In genomic region chr11:115904956-115905790, GRCm38 (mm10) we compare ENCODE assay signal across 8 mouse cellular contexts. TPM values are rescaled to one million over a fixed set of nuclear protein-coding genes. Genes with fewer than 3 reads are reported as not detected.
DNase-seq lines count a peak whose midpoint lies in the region; ATAC-seq and TF ChIP-seq lines count a peak whose summit lies in the region.

No protein-coding gene starts in this region.

- H3K27ac ChIP-seq in heart, embryonic 14.5 days (replicated peaks in 1 of 2; ENCODE audit: control insufficient read depth in 1 of 2, insufficient read depth in 1 of 2, low read depth in 2 of 2, low read length in 2 of 2) = peak overlapping the region; percentile 4 to 99; a peak in 2 of 4 replicates
- H3K27ac ChIP-seq in hindbrain, embryonic 13.5 days = no peak overlapping the region
- H3K27ac ChIP-seq in liver, embryonic 12.5 days = peak overlapping the region; percentile 100
- H3K27ac ChIP-seq in forebrain, embryonic 13.5 days = no peak overlapping the region
- H3K27ac ChIP-seq in cerebellum, adult 2 months (ENCODE audit: insufficient read depth, low read length) = no peak overlapping the region

- H3K36me3 ChIP-seq in heart, embryonic 14.5 days (ENCODE audit: control insufficient read depth, insufficient read depth, low read length) = peaks cover 36% of the 10 kb centered on the region
- H3K36me3 ChIP-seq in E14TG2a.4 (ENCODE audit: insufficient read depth, low read length) = peaks cover 63% of the 10 kb centered on the region
- H3K36me3 ChIP-seq in hindbrain, embryonic 13.5 days = peaks cover 21% of the 10 kb centered on the region
- H3K36me3 ChIP-seq in liver, embryonic 12.5 days = peaks cover 73% of the 10 kb centered on the region
- peaks cover 22% of the 10 kb centered on the region; the same call in 1 of the 2 replicates for H3K36me3 ChIP-seq in forebrain, embryonic 13.5 days (ENCODE audit: poor library complexity, severe bottlenecking)

- no peaks in the 10 kb centered on the region for H3K27me3 ChIP-seq in heart, embryonic 14.5 days (ENCODE audit: control insufficient read depth, insufficient read depth, low read length)
- peaks cover 5% of the 10 kb centered on the region; the same call in 1 of the 2 replicates for H3K27me3 ChIP-seq in E14TG2a.4 (ENCODE audit: insufficient read depth, low read length)
- H3K27me3 ChIP-seq in hindbrain, embryonic 13.5 days = no peaks in the 10 kb centered on the region
- no peaks in the 10 kb centered on the region for H3K27me3 ChIP-seq in liver, embryonic 12.5 days (replicated peaks)
- H3K27me3 ChIP-seq in forebrain, embryonic 13.5 days = no peaks in the 10 kb centered on the region
- H3K27me3 ChIP-seq in cerebellum, adult 2 months (ENCODE audit: control insufficient read depth, insufficient read depth, low read length) = no peaks in the 10 kb centered on the region

- peak overlapping the region; percentile 59; the same call in 1 of the 2 replicates for H3K9ac ChIP-seq in heart, embryonic 14.5 days (ENCODE audit: low read length)
- 0 out of 2 replicates have a peak overlapping the region, but pooled peaks have one; percentile 35 for H3K9ac ChIP-seq in hindbrain, embryonic 13.5 days
- peak overlapping the region; percentile 83 for H3K9ac ChIP-seq in liver, embryonic 12.5 days
- no peak overlapping the region for H3K9ac ChIP-seq in forebrain, embryonic 13.5 days

- TF ChIP-seq POLR2A in cerebellum, adult 2 months (IDR thresholded peaks at IDR 0.05; ENCODE audit: borderline replicate concordance, insufficient read depth, low read length) = no peak

- peaks cover 56 to 59% of the 10 kb centered on the region in 2 experiments for H3K4me1 ChIP-seq in heart, embryonic 14.5 days (ENCODE audit: control insufficient read depth in 2 of 2, insufficient read depth in 2 of 2, low read length in 2 of 2)
- H3K4me1 ChIP-seq in E14TG2a.4 (replicated peaks; ENCODE audit: low read depth, low read length) = peaks cover 41% of the 10 kb centered on the region
- H3K4me1 ChIP-seq in hindbrain, embryonic 13.5 days (replicated peaks) = peaks cover 34% of the 10 kb centered on the region
- peaks cover 98% of the 10 kb centered on the region for H3K4me1 ChIP-seq in liver, embryonic 12.5 days
- H3K4me1 ChIP-seq in forebrain, embryonic 13.5 days = 0 out of 2 replicates have a peak, but pooled peaks cover 5% of the 10 kb centered on the region
- no peaks in the 10 kb centered on the region for H3K4me1 ChIP-seq in cerebellum, adult 2 months (ENCODE audit: control insufficient read depth, insufficient read depth, low read length)

- no peak overlapping the region for H3K4me3 ChIP-seq in heart, embryonic 14.5 days (ENCODE audit: control insufficient read depth in 1 of 2, insufficient read depth in 1 of 2, low read depth in 1 of 2, low read length in 2 of 2)
- peak overlapping the region; percentile 29 for H3K4me3 ChIP-seq in E14TG2a.4 (replicated peaks; ENCODE audit: low read length)
- no peak overlapping the region for H3K4me3 ChIP-seq in hindbrain, embryonic 13.5 days
- H3K4me3 ChIP-seq in liver, embryonic 12.5 days = 0 out of 2 replicates have a peak overlapping the region, but pooled peaks have one; percentile 69
- no peak overlapping the region for H3K4me3 ChIP-seq in forebrain, embryonic 13.5 days
- no peak overlapping the region for H3K4me3 ChIP-seq in cerebellum, adult 2 months (replicated peaks; ENCODE audit: insufficient read depth, low read depth, low read length)

- H3K4me2 ChIP-seq in heart, embryonic 14.5 days (ENCODE audit: low read length) = no peak overlapping the region
- no peak overlapping the region for H3K4me2 ChIP-seq in hindbrain, embryonic 13.5 days
- peak overlapping the region; percentile 79 for H3K4me2 ChIP-seq in liver, embryonic 12.5 days
- no peak overlapping the region for H3K4me2 ChIP-seq in forebrain, embryonic 13.5 days

- DNase-seq in heart, postnatal 4 days = no peak
- peak; percentile 74 for DNase-seq in urinary bladder, postnatal 14 days (ENCODE audit: low spot score)
- DNase-seq in cerebellum, adult 2 months = no peak

- ATAC-seq in heart, embryonic 14.5 days (ENCODE audit: insufficient number of reproducible peaks, insufficient read depth, low FRiP score, low read depth) = no peak
- no peak for ATAC-seq in hindbrain, embryonic 13.5 days (ENCODE audit: low FRiP score)
- ATAC-seq in liver, embryonic 12.5 days = no peak
- no peak for ATAC-seq in forebrain, embryonic 13.5 days

- H3K9me3 ChIP-seq in heart, embryonic 14.5 days (ENCODE audit: control insufficient read depth, low read length) = no peaks in the 10 kb centered on the region
- no peaks in the 10 kb centered on the region for H3K9me3 ChIP-seq in E14TG2a.4 (ENCODE audit: low read length)
- no peaks in the 10 kb centered on the region for H3K9me3 ChIP-seq in hindbrain, embryonic 13.5 days
- H3K9me3 ChIP-seq in liver, embryonic 12.5 days (replicated peaks) = no peaks in the 10 kb centered on the region
- H3K9me3 ChIP-seq in forebrain, embryonic 13.5 days (replicated peaks) = no peaks in the 10 kb centered on the region

- WGBS in heart, embryonic 14.5 days = 50% methylated on average over 16 of the region's 16 CpGs
- 51% methylated on average over 16 of the region's 16 CpGs for WGBS in hindbrain, embryonic 13.5 days
- 74% methylated on average over 16 of the region's 16 CpGs for WGBS in liver, embryonic 12.5 days (ENCODE audit: insufficient replicate concordance)
- WGBS in forebrain, embryonic 13.5 days = 53% methylated on average over 16 of the region's 16 CpGs
- 54% methylated on average over 16 of the region's 16 CpGs for WGBS in cerebellum, adult 2 months

- TF ChIP-seq CTCF in E14TG2a.4 (conservative IDR thresholded peaks at IDR 0.05; ENCODE audit: low read length) = no peak
- TF ChIP-seq CTCF in cerebellum, adult 2 months (IDR thresholded peaks at IDR 0.05; ENCODE audit: borderline replicate concordance, insufficient read depth, low read depth, low read length) = no peak

RNA-seq across cellular contexts. Expression of gene Smim5, which starts 5.4 kb away (rescaled TPM):
- 48.5 and 51.5 TPM in 2 replicates for polyA plus RNA-seq in heart, embryonic 14.5 days (2014; fragmentation: Nextera tagmentation; extraction: Ambion mirVana)
- 10 to 100 TPM; 28.7 to 29.9 TPM for total RNA-seq in heart, postnatal 4 days (2021)
- 2.0 and 2.7 TPM in 2 replicates for polyA plus RNA-seq in hindbrain, embryonic 13.5 days (2015; fragmentation: Nextera tagmentation; extraction: Ambion mirVana)
- 47.5 and 48.9 TPM in 2 replicates for polyA plus RNA-seq in liver, embryonic 12.5 days (2016; fragmentation: Nextera tagmentation; extraction: Ambion mirVana)
- 1.4 and 1.5 TPM in 2 replicates for polyA plus RNA-seq in forebrain, embryonic 13.5 days (2015; fragmentation: Nextera tagmentation; extraction: Ambion mirVana)
- polyA plus RNA-seq in cerebellum, adult 2 months (2012; rRNA removed) = 1.3 and 1.7 TPM in 2 replicates

RNA-seq across cellular contexts. Expression of gene Smim6, which starts 6.6 kb away (rescaled TPM):
- polyA plus RNA-seq in heart, embryonic 14.5 days (2014; fragmentation: Nextera tagmentation; extraction: Ambion mirVana) = 1.0 and 2.1 TPM in 2 replicates
- total RNA-seq in heart, postnatal 4 days (2021) = under 1 TPM in 1 of 2 experiments, not detected in 1; 0.27 TPM
- polyA plus RNA-seq in hindbrain, embryonic 13.5 days (2015; fragmentation: Nextera tagmentation; extraction: Ambion mirVana) = 0.88 and 1.0 TPM in 2 replicates
- 3.1 and 3.7 TPM in 2 replicates for polyA plus RNA-seq in liver, embryonic 12.5 days (2016; fragmentation: Nextera tagmentation; extraction: Ambion mirVana)
- 0.80 and 0.86 TPM in 2 replicates for polyA plus RNA-seq in forebrain, embryonic 13.5 days (2015; fragmentation: Nextera tagmentation; extraction: Ambion mirVana)
- 0.11 TPM in 1 of 2 replicates, not detected in the other for polyA plus RNA-seq in cerebellum, adult 2 months (2012; rRNA removed)

RNA-seq across cellular contexts. Expression of gene Sap30bp, which starts 27.9 kb away (rescaled TPM):
- 20.1 and 22.9 TPM in 2 replicates for polyA plus RNA-seq in heart, embryonic 14.5 days (2014; fragmentation: Nextera tagmentation; extraction: Ambion mirVana)
- 10 to 100 TPM; 25.7 to 29.0 TPM for total RNA-seq in heart, postnatal 4 days (2021)
- 49.9 and 55.3 TPM in 2 replicates for polyA plus RNA-seq in hindbrain, embryonic 13.5 days (2015; fragmentation: Nextera tagmentation; extraction: Ambion mirVana)
- polyA plus RNA-seq in liver, embryonic 12.5 days (2016; fragmentation: Nextera tagmentation; extraction: Ambion mirVana) = 23.1 and 24.5 TPM in 2 replicates
- 56.1 and 62.4 TPM in 2 replicates for polyA plus RNA-seq in forebrain, embryonic 13.5 days (2015; fragmentation: Nextera tagmentation; extraction: Ambion mirVana)
- 49.5 and 53.5 TPM in 2 replicates for polyA plus RNA-seq in cerebellum, adult 2 months (2012; rRNA removed)

RNA-seq across cellular contexts. Expression of gene Recql5, which starts 28.1 kb away (rescaled TPM):
- 8.2 and 9.6 TPM in 2 replicates for polyA plus RNA-seq in heart, embryonic 14.5 days (2014; fragmentation: Nextera tagmentation; extraction: Ambion mirVana)
- 1 to 10 TPM; 8.0 to 10.0 TPM for total RNA-seq in heart, postnatal 4 days (2021)
- 25.0 and 25.9 TPM in 2 replicates for polyA plus RNA-seq in hindbrain, embryonic 13.5 days (2015; fragmentation: Nextera tagmentation; extraction: Ambion mirVana)
- polyA plus RNA-seq in liver, embryonic 12.5 days (2016; fragmentation: Nextera tagmentation; extraction: Ambion mirVana) = 14.9 and 17.6 TPM in 2 replicates
- 24.4 and 29.6 TPM in 2 replicates for polyA plus RNA-seq in forebrain, embryonic 13.5 days (2015; fragmentation: Nextera tagmentation; extraction: Ambion mirVana)
- polyA plus RNA-seq in cerebellum, adult 2 months (2012; rRNA removed) = 24.7 and 28.5 TPM in 2 replicates

RNA-seq across cellular contexts. Expression of gene Myo15b, which starts 47.0 kb away (rescaled TPM):
- 0.09 and 0.22 TPM in 2 replicates for polyA plus RNA-seq in heart, embryonic 14.5 days (2014; fragmentation: Nextera tagmentation; extraction: Ambion mirVana)
- total RNA-seq in heart, postnatal 4 days (2021) = under 1 TPM; 0.16 to 0.19 TPM
- polyA plus RNA-seq in hindbrain, embryonic 13.5 days (2015; fragmentation: Nextera tagmentation; extraction: Ambion mirVana) = not detected in 2 replicates
- 0.38 and 0.83 TPM in 2 replicates for polyA plus RNA-seq in liver, embryonic 12.5 days (2016; fragmentation: Nextera tagmentation; extraction: Ambion mirVana)
- polyA plus RNA-seq in forebrain, embryonic 13.5 days (2015; fragmentation: Nextera tagmentation; extraction: Ambion mirVana) = 0.21 TPM in 1 of 2 replicates, not detected in the other
- 0.16 and 0.32 TPM in 2 replicates for polyA plus RNA-seq in cerebellum, adult 2 months (2012; rRNA removed)

Comparison
In these comparisons a context has a peak if more than half of its experiments do, and no peak if none do; other contexts are left out.
1. H3K27ac ChIP-seq: peak in heart, embryonic 14.5 days (2 of 2) and liver, embryonic 12.5 days (single experiment); none in hindbrain, embryonic 13.5 days (single experiment), forebrain, embryonic 13.5 days (single experiment) and cerebellum, adult 2 months (single experiment).
2. H3K4me3 ChIP-seq: peak in E14TG2a.4 (single experiment) and liver, embryonic 12.5 days (single experiment); none in heart, embryonic 14.5 days (0 of 2), hindbrain, embryonic 13.5 days (single experiment), forebrain, embryonic 13.5 days (single experiment) and cerebellum, adult 2 months (single experiment).
3. RNA of gene Smim5, which starts 5.4 kb away (polyA plus RNA-seq): 47.5 to 48.9 TPM in liver, embryonic 12.5 days and 48.5 to 51.5 TPM in heart, embryonic 14.5 days; 2.0 to 2.7 TPM in hindbrain, embryonic 13.5 days, 1.4 to 1.5 TPM in forebrain, embryonic 13.5 days and 1.3 to 1.7 TPM in cerebellum, adult 2 months; every median in the first group is over 10 times any median in the second.